Mouse (Mus musculus): ENCODE data around the gene Nkd1.

The Nkd1 gene

GRCm38 (mm10) chr8:88537998-88538975 lies 17.1 kb downstream of the Nkd1 start:
- no peak for DNase-seq (ENCODE audit: low read depth, low spot score)

- no peak for DNase-seq (ENCODE audit: low read depth, low spot score)
Observed at GRCm38 (mm10) chr8:88538976-88539371, 17.8 kb downstream of the Nkd1 start.

GRCm38 (mm10) chr8:88539963-88540362 lies 18.8 kb downstream of the Nkd1 start:
- no peak for DNase-seq (ENCODE audit: low read depth, low spot score)

- no peak for DNase-seq (ENCODE audit: low read depth, low spot score)
Observed at GRCm38 (mm10) chr8:88542596-88543213, 21.6 kb downstream of the Nkd1 start.

- no peak for DNase-seq (ENCODE audit: low read depth, low spot score)
Observed at GRCm38 (mm10) chr8:88544677-88545076, 23.5 kb downstream of the Nkd1 start.

- no peak for DNase-seq (ENCODE audit: low read depth, low spot score)
Observed at GRCm38 (mm10) chr8:88545441-88545840, 24.3 kb downstream of the Nkd1 start.

- no peak for DNase-seq (ENCODE audit: low read depth, low spot score)
Observed at GRCm38 (mm10) chr8:88546032-88546732, 25.0 kb downstream of the Nkd1 start.

GRCm38 (mm10) chr8:88555669-88556068 lies 34.5 kb downstream of the Nkd1 start:
- DNase-seq (ENCODE audit: low read depth, low spot score) = no peak

- DNase-seq (ENCODE audit: low read depth, low spot score) = no peak
Observed at GRCm38 (mm10) chr8:88559985-88560473, 38.9 kb downstream of the Nkd1 start.

GRCm38 (mm10) chr8:88561402-88561801 lies 40.2 kb downstream of the Nkd1 start:
- no peak for DNase-seq (ENCODE audit: low read depth, low spot score)

GRCm38 (mm10) chr8:88564256-88564903 lies 43.2 kb downstream of the Nkd1 start:
- DNase-seq (ENCODE audit: low read depth, low spot score) = no peak

GRCm38 (mm10) chr8:88566119-88566518 lies 45.0 kb downstream of the Nkd1 start:
- no peak for DNase-seq (ENCODE audit: low read depth, low spot score)

- DNase-seq (ENCODE audit: low read depth, low spot score) = no peak
Observed at GRCm38 (mm10) chr8:88567314-88568121, 46.4 kb downstream of the Nkd1 start.

GRCm38 (mm10) chr8:88568211-88568610 lies 47.1 kb downstream of the Nkd1 start:
- no peak for DNase-seq (ENCODE audit: low read depth, low spot score)

GRCm38 (mm10) chr8:88569366-88569765 lies 48.2 kb downstream of the Nkd1 start:
- no peak for DNase-seq (ENCODE audit: low read depth, low spot score)

GRCm38 (mm10) chr8:88570293-88570998 lies 49.3 kb downstream of the Nkd1 start:
- no peak for DNase-seq (ENCODE audit: low read depth, low spot score)

- no peak for DNase-seq (ENCODE audit: low read depth, low spot score)
Observed at GRCm38 (mm10) chr8:88571434-88572184, 50.5 kb downstream of the Nkd1 start.

- DNase-seq (ENCODE audit: low read depth, low spot score) = no peak
Observed at GRCm38 (mm10) chr8:88572185-88572909, 51.2 kb downstream of the Nkd1 start.
